Mouse (Mus musculus) retina, embryonic 14.5 days (tissue): ENCODE results near the gene Hibadh.

Source experiments
- DNase-seq: peaks from one replicate; pipeline ENCODE4 v3.0.0-alpha.2; 2015; ENCODE audit warnings: low spot score

Gene Hibadh

GRCm38 (mm10) chr6:52567327-52568299 lies 72.6 kb downstream of the Hibadh start:
- DNase-seq, result peak; percentile 33

DNA sequence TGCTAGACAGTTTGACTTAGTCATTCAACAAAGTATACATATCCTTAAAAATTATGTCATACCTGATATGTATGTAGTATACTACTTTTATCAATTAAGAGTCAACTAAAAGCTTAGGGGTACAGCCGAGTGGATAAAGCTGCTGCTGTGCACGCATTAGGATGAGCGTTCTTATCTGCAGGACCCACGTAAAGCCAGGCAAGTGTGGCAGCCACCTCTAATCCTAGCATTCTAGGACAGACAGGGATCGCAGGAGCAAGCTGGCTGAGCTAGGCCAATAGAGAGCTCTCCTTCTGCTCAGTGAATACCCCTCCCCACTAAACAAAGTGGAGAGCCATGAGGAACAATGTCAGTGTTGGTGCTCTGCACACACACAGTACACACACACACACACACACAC lies 75.0 kb downstream of the Hibadh start:
- DNase-seq, result no peak

GRCm38 (mm10) chr6:52562994-52563393 lies 77.2 kb downstream of the Hibadh start:
- DNase-seq, result no peak

- no peak for DNase-seq
Measured at GRCm38 (mm10) chr6:52559041-52559440, 81.1 kb downstream of the Hibadh start.

DNA sequence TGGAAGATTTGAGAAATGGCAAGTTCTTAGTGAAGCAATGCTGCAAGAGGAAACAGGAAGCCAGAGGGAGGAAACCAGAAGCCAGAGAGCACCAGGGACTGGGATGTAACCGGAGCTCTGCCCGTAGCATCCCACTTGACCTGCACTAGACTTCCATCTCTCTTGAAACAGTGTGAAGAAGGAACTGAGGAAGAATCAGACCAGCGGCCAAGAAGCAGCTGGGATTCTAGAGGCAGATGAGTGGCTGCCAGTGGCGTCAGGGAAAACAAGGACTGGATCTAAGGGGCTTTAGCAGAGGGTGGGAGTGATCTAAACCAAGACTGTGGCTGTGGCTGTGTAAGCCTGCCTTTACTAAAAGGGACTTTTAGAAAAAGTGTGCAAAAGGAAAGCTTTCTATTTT lies 95.8 kb downstream of the Hibadh start:
- no peak for DNase-seq

GRCm38 (mm10) chr6:52542464-52542863 lies 97.7 kb downstream of the Hibadh start:
- DNase-seq, result no peak

GRCm38 (mm10) chr6:52539911-52540310 lies 100.3 kb downstream of the Hibadh start:
- no peak for DNase-seq

DNA sequence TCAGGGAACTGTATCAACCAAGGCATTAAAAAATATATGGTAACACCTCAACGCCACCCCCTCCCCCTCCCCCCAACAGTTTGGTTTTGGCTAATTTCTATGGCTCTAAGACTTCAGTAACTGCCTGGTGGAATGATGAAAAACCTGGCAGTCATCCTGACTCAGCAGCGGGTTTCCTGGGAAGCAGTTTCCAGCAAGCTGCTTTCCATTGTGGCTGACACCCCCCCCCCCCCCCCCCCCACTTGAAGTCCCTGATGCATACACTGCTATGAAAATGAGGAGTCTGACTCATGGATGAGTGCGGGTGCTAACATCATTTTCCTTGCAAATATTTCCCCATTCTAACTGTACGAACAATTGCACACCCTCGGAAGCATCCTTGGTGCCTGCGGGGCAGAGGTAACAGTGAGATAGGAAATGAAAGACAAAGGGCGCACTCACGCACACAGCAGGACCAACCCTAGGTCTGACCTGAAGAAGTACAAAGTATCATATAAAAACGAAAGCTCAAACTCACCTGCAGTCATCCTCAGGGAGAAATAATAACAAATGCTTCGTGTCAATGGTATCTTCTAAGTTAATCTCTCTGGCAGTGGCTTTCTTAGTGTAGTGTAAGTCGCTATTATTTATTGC lies 105.0 kb downstream of the Hibadh start:
- DNase-seq, result no peak

DNA sequence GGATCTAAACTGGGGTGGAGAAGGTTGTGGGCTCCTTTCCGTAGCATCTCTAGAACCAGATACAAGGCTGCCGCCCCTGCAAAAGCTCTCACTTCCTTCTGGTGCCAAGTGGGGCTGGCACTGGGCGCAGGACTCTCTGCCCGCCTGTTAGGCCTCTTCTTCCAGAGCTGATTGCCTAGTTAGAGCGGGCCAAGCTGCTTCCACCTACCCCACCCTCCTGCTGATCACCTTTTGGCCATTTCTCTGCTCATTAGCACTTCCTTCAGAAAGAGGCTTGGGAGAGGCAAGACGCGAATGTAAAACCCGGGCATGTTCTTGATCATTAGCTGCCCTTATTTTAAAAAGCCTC lies 108.1 kb downstream of the Hibadh start:
- DNase-seq, result no peak

- DNase-seq, result no peak
Measured at GRCm38 (mm10) chr6:52531366-52532143, 108.6 kb downstream of the Hibadh start.

DNA sequence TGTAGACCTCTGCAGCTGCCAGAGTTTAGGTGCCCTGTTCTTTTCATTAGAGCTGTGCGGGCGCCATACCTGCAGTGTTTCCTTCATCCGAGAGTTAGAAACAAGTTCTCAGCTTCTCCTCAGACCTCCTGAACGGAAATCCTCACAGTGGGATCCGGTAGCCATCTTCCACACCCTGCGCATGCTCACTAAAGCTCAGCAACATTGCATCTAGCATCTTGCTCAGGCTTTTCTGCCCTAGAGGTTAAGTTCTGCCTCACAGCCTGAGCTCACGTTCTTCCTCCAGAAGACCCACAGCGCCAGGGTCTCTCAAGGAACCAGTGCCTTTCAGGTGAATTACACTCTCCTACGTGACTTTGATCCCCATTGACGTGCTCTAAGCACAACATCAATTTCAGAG lies 109.3 kb downstream of the Hibadh start:
- DNase-seq, result no peak

DNA sequence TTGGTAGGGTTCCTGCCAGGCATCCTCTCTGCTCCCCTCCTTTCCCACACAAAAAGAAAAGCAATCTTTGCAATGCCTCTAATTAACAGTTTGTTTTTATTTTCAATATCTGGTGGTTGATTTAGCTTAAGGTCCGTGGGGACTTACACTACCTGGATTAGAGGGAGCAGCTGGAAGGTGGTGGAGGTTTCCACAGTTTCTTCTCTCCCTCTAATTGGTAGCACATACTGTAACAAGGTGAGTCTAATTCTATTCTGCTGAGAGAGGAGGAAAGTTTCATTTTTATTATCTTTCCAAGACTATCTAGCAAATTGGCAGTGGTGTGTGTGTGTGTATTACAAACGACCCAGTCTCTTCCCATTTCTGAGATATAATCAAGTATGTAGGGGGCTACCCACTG lies 116.0 kb downstream of the Hibadh start:
- no peak for DNase-seq

GRCm38 (mm10) chr6:52518704-52519103 lies 121.5 kb downstream of the Hibadh start:
- no peak for DNase-seq

DNA sequence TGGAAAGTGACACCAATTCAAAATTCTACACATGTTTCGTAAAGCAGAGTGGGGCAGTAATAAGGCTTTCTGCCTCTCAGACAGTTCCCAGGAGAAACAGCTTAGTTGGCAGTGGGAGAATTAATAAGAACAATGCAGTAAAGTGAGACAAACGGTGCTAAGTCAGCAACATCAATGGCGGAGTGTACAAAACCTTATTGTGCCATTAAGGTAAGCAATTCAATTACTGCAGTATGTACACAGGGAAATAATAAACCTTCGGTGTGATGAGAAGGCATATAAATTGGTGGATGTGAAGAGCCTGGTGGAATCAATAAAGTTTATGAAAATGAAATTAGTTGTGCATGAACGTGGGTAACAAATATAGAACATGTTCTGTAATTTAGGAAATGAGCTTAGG lies 122.9 kb downstream of the Hibadh start:
- no peak for DNase-seq

- DNase-seq, result peak; percentile 5
Measured at GRCm38 (mm10) chr6:52513876-52514405, 126.2 kb downstream of the Hibadh start.

GRCm38 (mm10) chr6:52508789-52509188 lies 131.4 kb downstream of the Hibadh start:
- DNase-seq, result no peak

DNA sequence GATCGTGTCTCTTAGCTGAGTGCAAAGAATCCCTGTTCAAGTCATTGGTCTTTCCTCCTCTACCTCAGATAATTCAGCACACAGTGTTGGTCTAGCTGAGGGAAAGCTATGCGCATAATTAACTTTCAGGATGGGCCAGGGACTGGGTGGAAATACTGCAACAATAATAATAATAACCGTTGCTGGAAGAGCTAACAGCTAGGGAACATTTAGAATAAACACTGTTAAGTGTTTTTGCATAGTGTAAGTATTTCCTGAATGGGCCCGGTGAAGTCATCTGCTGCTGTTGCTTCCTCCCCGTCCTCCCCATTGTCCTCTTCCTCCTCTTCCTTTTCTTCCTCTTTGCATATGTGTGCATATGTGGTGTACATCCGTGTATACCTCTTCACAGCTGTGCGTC lies 132.2 kb downstream of the Hibadh start:
- no peak for DNase-seq

DNA sequence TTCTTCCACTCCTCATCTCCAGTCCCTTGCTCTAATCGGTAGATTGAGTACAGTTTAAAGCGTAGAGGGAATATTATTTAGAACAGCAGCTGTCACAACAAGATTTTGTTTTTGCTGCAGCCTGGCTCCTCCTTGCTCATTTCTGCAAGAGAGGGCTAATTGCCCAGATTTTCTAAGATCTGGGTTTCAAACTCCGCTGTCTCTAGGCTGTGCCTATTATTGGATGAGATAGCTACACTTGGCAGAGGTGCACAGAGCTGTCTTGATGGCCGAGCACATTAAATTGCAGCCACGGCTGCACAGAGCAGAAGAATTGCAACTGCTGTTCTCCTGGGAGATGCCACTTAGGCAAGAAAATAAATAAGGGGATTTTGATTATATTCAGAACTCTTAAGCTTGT lies 133.0 kb downstream of the Hibadh start:
- no peak for DNase-seq

- no peak for DNase-seq
Measured at GRCm38 (mm10) chr6:52505777-52506755, 134.1 kb downstream of the Hibadh start.

DNA sequence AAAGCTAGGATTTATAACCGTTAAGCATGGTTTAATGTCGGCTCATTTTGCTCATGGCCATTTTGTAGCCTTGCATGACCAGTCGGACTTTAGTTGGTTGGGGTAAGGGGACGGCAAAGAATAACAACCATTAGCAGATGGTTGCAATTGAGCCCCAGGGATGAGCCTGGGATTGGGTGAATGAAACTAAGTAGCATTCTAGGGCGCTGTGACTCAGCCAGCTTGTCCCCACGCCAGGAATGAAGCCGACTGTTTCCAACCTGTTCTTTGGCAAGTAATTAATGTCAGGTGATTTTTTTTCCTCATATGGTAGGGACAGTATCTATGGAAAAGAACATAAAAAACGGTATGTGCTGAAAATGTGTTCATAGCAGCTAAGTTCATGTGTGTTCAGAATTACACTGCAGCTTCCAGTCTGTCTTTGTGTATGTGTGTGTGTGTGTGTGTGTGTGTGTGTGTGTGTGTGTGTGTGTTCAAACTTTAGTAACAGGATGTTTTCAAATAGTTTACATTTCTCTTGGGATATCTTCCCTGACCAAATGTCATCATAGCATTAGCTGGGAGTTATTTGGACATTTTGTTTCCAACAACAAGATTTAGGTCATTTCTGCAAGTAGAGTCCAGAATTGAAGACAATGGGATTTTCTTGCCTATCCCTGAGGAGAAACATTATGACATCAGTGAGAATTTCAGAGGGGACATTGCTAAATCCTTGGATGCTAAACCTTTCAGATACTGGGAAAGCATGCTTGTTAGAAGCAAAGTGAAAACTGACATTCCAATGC lies 135.3 kb downstream of the Hibadh start:
- DNase-seq, result no peak
